Mouse (Mus musculus) midbrain, embryonic 11.5 days (tissue): ENCODE data around the gene Gal3st2. TPM values are rescaled to one million over a fixed set of nuclear protein-coding genes. Genes with fewer than 3 reads are reported as not detected.
"Not testable (repeated sequence)": the region's sequence is repeated elsewhere in the genome, so short reads cannot be mapped to it uniquely, and the experiment has no call there.

Experiments used
- ATAC-seq: fragments of 200-750 bp; cut with Nextera tagmentation; 2 replicates; pipeline ENCODE4 v1.8.0; 2017; ENCODE audit warnings: moderate TSS enrichment, moderate library complexity; ENCODE audit not compliant: low FRiP score
- DNase-seq: peaks from one replicate; pipeline ENCODE4 v3.0.0; 2015; ENCODE audit warnings: low spot score; ENCODE audit errors: missing footprints
- H3K27ac ChIP-seq: fragments of 300-500 bp; sonication (generic); 2 replicates; pipeline ENCODE4 v1.5.1; 2014; ENCODE audit warnings: low read depth, low read length
- H3K27me3 ChIP-seq: fragments of 300-500 bp; sonication (generic); 2 replicates; pipeline ENCODE4 v1.6.1; 2014; ENCODE audit warnings: mild to moderate bottlenecking, low read length, moderate library complexity, mixed read lengths; ENCODE audit not compliant: control insufficient read depth, insufficient read depth
- H3K36me3 ChIP-seq: fragments of 300-500 bp; sonication (generic); 2 replicates; pipeline ENCODE4 v1.6.1; 2014; ENCODE audit warnings: mild to moderate bottlenecking, low read length, moderate library complexity, mixed read lengths; ENCODE audit not compliant: control insufficient read depth, insufficient read depth
- H3K4me1 ChIP-seq: fragments of 300-500 bp; sonication (generic); 2 replicates; pipeline ENCODE4 v1.6.1; 2014; ENCODE audit warnings: low read length; ENCODE audit not compliant: control insufficient read depth, insufficient read depth
- H3K4me2 ChIP-seq: fragments of 300-500 bp; sonication (generic); 2 replicates; pipeline ENCODE4 v1.6.1; 2014; ENCODE audit warnings: mild to moderate bottlenecking, moderate library complexity
- H3K4me3 ChIP-seq: fragments of 300-500 bp; sonication (generic); 2 replicates; pipeline ENCODE4 v1.5.1; 2014; ENCODE audit warnings: low read depth, low read length
- H3K9ac ChIP-seq: fragments of 300-500 bp; sonication (generic); 2 replicates; pipeline ENCODE4 v1.6.1; 2014; ENCODE audit warnings: low read length
- H3K9me3 ChIP-seq: fragments of 300-500 bp; sonication (generic); 2 replicates; pipeline ENCODE4 v1.6.1; 2016; ENCODE audit warnings: low read length; ENCODE audit not compliant: control insufficient read depth
- WGBS: fragments of 180-500 bp; shearing (Covaris S2); extraction: QIAGEN DNeasy Blood & Tissue Kit; methylation state at CpG from one replicate; pipeline ENCODE4 v1.1.7; 2014; 5-methylcytosine and 5-hydroxymethylcytosine counted together
- polyA plus RNA-seq: library from polyadenylated mRNA; unstranded; fragments of >200 nt; fragmentation: Nextera tagmentation; extraction: Ambion mirVana; gene quantifications from 2 replicates; pipeline ENCODE4 v1.2.1, GENCODE M21; 2014

Gene Gal3st2
- not detected in 2 replicates for polyA plus RNA-seq

DNA sequence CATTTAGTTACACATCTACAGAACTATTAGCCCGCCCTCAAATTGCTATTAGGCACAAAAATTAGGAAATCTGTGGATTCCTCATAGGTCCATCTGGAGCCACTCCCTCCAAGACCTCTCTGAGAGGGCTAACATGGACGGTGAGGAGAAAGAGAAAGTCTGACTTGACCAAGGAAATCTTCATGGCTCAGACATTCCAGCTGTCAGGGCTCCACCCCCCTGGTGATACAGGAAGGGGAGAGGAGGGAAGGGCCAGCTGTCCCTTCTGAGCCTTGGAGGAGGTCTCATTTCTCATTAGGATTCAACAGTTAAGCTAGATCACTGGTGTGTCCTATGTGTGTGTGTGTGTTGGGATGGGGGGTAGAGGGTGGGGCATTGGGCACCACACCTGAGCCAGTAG, at the start of gene Gal3st2:
Gene Gal3st2 (plus strand): TSS at position 259 of the 400 bp plus-strand sequence.
- 81% methylated on average over 2 of the region's 2 CpGs for WGBS
- H3K27me3 ChIP-seq = not testable (repeated sequence)

DNA sequence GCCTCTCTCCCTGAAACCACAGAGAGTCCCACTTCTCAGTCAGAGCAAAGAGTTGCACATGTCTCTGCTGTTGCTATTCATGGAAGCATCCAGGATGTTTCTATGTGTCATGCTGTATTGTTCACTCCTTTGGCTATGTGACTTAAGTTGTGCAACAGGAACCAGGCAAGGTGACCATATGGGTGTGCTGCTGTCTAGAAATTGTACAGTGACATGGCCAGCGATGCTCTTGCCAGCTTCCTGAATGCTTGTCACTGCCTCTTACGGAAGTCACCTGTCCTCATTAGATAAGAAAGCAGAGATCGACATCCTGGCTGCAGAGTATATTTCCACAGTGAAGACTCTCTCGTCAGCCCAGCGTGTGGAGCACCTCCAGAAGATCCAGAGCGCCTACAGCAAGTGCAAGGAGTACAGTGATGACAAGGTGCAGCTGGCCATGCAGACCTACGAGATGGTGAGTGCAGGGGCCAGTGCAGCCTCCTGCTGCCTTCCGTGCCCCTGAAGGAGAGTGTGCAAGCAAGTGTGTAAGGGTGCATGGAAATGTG, 49.5 kb upstream of the Gal3st2 start:
- ATAC-seq (no peak), DNase-seq (no peak)
- Histone ChIP-seq H3K9ac (no peak overlapping the region), H3K27me3 (no peaks in the 10 kb centered on the region), H3K9me3 (no peaks in the 10 kb centered on the region), H3K36me3 (peaks cover 24% of the 10 kb centered on the region), H3K27ac (no peak overlapping the region), H3K4me2 (no peak overlapping the region), H3K4me1 (no peaks in the 10 kb centered on the region), H3K4me3 (no peak overlapping the region)
- WGBS = 93% methylated on average over 8 of the region's 8 CpGs

More for the DNA sequence above, at the start of gene Gal3st2:
- not testable (repeated sequence) for H3K27ac ChIP-seq, H3K4me1 ChIP-seq, H3K9me3 ChIP-seq, DNase-seq, H3K4me2 ChIP-seq, H3K9ac ChIP-seq, H3K36me3 ChIP-seq, ATAC-seq, H3K4me3 ChIP-seq

DNA sequence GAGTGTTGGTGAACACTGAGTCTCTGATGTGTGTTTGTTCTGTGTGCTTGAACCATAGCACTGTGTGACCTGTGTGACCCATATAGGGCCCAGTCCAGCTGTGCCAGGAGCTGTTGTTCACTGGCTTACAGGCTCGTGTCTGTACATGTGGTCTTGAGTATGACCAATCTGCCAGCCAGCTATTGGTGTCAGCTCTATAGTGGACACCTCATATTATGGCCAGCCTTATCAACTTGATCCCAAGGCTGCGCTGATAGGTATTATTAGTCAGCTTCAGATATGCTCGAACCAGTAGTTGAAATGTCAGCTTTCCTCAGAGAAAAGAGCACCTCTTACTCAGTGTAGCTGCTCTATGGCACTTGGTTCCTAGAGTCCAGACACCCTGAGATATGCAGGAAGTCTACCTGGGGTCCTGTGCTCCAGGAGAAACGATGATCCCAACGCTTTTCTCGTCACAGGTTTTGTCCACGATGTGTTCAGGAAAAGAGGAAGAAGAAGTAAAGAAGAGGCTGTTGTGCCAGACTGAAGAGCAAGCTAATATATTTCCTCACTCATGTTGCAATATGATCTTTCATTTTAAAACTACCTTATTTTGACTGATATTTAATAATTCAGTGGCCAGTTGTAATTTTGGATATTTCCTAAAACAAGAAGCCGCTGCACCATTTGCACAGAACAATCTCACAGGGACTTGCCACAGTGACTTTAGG, 43.1 kb upstream of the Gal3st2 start:
- no peaks in the 10 kb centered on the region for H3K4me1 ChIP-seq
- H3K9me3 ChIP-seq = no peaks in the 10 kb centered on the region
- peaks cover 36% of the 10 kb centered on the region for H3K36me3 ChIP-seq
- no peak overlapping the region for H3K9ac ChIP-seq
- no peak overlapping the region for H3K4me3 ChIP-seq
- no peak overlapping the region for H3K27ac ChIP-seq
- H3K4me2 ChIP-seq = no peak overlapping the region
- 93% methylated on average over 8 of the region's 8 CpGs for WGBS
- DNase-seq (no peak), ATAC-seq (no peak)
- no peaks in the 10 kb centered on the region for H3K27me3 ChIP-seq

DNA sequence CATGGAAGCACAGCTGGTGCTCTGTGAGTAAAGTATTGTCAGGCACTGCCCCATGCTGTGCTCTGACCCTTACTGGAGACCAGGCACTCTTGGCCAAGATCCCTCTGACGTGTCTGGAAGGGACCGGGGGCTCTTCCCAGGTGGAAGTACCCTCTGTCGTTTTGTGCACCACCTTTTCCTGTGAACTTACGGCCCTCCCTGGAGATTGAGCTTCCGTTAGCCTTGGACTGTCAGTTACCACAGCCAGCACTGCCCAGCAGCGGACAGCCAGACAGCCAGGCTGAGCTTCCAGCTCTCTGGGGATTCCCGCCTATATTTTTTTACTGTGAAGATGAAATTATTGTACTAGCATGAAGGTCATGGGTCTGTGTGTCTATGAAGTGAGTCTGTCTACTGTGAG, 42.4 kb upstream of the Gal3st2 start:
- no peak overlapping the region for H3K4me2 ChIP-seq
- no peak for ATAC-seq
- no peaks in the 10 kb centered on the region for H3K27me3 ChIP-seq
- no peak for DNase-seq
- no peak overlapping the region for H3K9ac ChIP-seq
- WGBS = 84% methylated on average over 7 of the region's 7 CpGs
- peaks cover 31% of the 10 kb centered on the region for H3K36me3 ChIP-seq
- no peaks in the 10 kb centered on the region for H3K9me3 ChIP-seq
- no peak overlapping the region for H3K4me3 ChIP-seq
- no peaks in the 10 kb centered on the region for H3K4me1 ChIP-seq
- H3K27ac ChIP-seq = no peak overlapping the region

DNA sequence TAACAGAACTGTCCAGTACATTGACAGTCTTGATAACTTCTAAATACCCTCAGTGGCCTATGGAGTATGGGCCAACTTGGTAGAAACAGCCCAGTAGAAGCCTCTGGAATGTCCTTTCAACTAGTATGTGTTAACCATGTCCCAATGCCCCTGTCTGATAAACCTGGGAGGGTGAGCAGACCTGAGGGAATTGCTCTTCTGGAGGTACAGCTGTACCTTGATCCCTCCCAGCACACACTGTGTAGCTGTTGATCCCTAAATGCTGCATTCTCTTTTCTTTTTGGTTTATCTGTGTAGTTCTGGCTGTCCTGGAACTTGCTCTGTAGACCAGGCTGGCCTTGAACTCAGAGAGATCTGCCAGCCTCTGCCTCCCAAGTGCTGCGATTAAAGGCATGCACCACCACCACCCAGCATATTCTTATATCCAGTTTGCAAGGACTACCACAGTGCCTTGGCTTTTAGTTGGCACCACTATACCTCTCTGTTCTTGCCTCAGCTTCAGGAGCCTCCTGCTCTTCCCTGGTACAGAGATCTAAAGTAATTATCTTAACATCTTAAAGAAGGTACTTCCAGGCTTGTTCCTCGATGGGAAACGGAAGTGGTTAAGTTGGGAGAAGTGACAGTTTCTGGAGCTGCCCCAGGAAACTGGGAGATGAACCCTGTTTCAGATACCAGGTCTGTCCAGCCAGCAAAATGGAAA, 37.2 kb upstream of the Gal3st2 start:
- Histone ChIP-seq H3K9ac (peak overlapping the region; percentile 69; the same call in 1 of the 2 replicates), H3K27me3 (no peaks in the 10 kb centered on the region), H3K9me3 (no peaks in the 10 kb centered on the region), H3K36me3 (peaks cover 6% of the 10 kb centered on the region), H3K27ac (peak overlapping the region; percentile 79), H3K4me3 (no peak overlapping the region), H3K4me1 (peaks cover 7% of the 10 kb centered on the region), H3K4me2 (peak overlapping the region; percentile 69; the same call in 1 of the 2 replicates)
- DNase-seq (peak; percentile 69), ATAC-seq (no peak)
- 80% methylated on average over 3 of the region's 3 CpGs for WGBS

DNA sequence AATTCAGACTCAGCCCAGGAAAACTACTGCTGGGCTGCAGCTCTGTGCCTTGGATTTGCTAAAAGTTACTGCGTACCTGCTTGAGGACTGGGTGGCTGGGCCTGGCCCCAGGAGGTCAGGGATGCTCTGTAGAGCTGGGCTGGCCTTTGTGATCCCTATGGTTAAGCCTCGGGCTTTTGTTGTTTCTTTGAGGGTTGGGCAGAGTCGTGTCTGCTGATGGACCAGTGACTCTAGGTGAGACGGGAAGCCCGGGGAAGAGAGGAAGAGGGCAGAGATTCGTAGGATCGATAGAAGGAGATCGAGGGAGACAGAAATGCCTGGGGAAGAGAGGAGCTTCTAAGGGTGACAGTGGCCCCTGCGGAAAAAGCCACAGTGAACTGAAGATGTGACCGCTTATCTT, 36.5 kb upstream of the Gal3st2 start, which contains the start of gene D2hgdh:
Gene D2hgdh (plus strand): TSS at position 301 of the 400 bp plus-strand sequence.
- ATAC-seq (peak; percentile 14), DNase-seq (peak; percentile 88)
- Histone ChIP-seq H3K36me3 (no peaks in the 10 kb centered on the region), H3K27me3 (no peaks in the 10 kb centered on the region), H3K9ac (peak within 1 kb of the TSS; percentile 69), H3K4me3 (peak within 1 kb of the TSS; percentile 55), H3K27ac (peak within 1 kb of the TSS; percentile 79), H3K9me3 (no peaks in the 10 kb centered on the region), H3K4me2 (peak within 1 kb of the TSS; percentile 69), H3K4me1 (peaks cover 7% of the 10 kb centered on the region)
- 5% methylated on average over 10 of the region's 10 CpGs for WGBS

DNA sequence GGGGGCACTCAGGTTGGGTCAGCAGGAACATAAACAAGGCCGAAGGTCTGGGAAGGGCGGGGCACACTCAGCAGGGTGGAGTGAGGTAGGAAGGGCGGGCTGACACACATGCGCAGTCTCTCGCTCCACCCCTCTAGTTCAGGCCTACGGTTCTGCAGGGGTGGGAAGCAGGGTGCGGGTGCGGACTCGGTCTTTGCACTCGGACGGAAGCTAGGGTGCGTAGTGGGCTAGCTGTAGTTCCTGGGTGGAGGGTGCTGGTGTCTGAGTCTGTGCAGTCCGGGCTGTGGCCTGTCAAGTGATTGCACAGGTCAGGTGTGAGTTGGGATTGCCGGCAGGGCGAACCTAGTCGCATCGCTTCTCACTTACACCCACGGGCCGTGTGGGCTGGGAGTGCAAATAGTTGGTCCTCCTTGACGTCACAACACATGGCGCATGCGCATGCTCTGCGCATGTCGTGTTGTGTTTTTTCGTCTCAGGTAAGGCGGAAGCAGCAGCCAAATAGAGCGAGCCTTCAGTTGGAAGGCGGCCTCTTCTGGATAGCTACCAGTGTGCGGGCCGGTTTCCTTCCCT, 35.9 kb upstream of the Gal3st2 start:
- peak overlapping the region; percentile 69 for H3K4me2 ChIP-seq
- peaks cover 7% of the 10 kb centered on the region for H3K4me1 ChIP-seq
- WGBS = under 1% methylated on average over 30 of the region's 30 CpGs
- H3K27me3 ChIP-seq = no peaks in the 10 kb centered on the region
- H3K36me3 ChIP-seq = no peaks in the 10 kb centered on the region
- H3K4me3 ChIP-seq = peak overlapping the region; percentile 55
- ATAC-seq = peak; percentile 96
- no peaks in the 10 kb centered on the region for H3K9me3 ChIP-seq
- H3K27ac ChIP-seq = peak overlapping the region; percentile 79
- H3K9ac ChIP-seq = peak overlapping the region; percentile 69
- DNase-seq = peak; percentile 99

DNA sequence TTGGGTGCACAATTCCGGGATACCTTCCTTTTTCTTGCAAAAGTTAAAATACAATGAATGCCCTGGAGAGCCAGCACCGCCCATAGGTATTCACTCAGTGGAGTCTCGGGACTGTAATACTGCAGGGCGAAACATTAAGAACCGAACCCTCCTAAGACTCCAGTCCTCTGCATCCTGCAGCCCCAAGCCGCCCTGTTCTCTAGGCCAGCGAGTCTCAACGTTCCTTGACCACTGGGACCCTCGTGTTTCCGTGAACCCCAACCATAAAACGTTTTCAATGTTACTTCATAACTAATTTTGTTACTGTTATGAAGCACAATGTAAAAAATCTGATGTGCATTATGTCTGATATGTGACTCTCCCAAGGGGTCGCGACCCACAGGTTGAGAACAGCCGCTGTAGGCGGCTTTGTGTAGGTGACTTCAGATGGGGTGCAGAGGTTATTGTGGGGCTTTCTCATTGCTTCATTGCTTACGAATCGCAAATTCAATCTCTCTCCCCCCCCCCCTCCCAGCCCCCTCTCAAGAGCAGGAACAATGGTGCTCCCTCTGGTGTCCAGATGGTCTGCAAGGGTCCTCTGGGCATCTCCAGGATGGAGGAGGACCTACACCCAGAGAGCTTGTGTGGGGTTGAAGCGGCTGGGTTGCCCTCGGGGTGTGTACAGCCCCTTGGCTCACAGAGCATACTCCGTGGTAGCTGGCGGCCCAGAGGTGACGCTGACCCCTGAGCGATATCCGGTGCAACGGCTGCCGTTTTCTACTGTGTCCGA, 35.2 kb upstream of the Gal3st2 start:
- 47% methylated on average over 27 of the region's 27 CpGs for WGBS
- Histone ChIP-seq H3K4me1 (peaks cover 7% of the 10 kb centered on the region), H3K4me2 (peak overlapping the region; percentile 69), H3K4me3 (peak overlapping the region; percentile 55), H3K9me3 (no peaks in the 10 kb centered on the region), H3K27me3 (no peaks in the 10 kb centered on the region), H3K9ac (peak overlapping the region; percentile 69), H3K27ac (no peak overlapping the region), H3K36me3 (no peaks in the 10 kb centered on the region)
- DNase-seq (peak; percentile 90), ATAC-seq (peak; percentile 43)
